Mouse (Mus musculus) liver, embryonic 15.5 days (tissue): ENCODE measurements at regions not wholly inside any gene's neighbourhood (a gene's known extent, or its start where the extent isn't known, plus 50 kb on each side); places are given as distances from the start of the nearest gene placed in this dataset.
"Not testable (repeated sequence)": the region's sequence is repeated elsewhere in the genome, so short reads cannot be mapped to it uniquely, and the experiment has no call there.

ENCODE experiments used
- ATAC-seq: fragments of 200-750 bp; cut with Nextera tagmentation; 2 replicates; pipeline ENCODE4 v1.8.0; 2017; ENCODE audit warnings: moderate number of reproducible peaks, mild to moderate bottlenecking, moderate library complexity; ENCODE audit not compliant: insufficient read depth
- H3K27ac ChIP-seq: fragments of 300-500 bp; sonication (generic); replicated peaks from 2 replicates; pipeline ENCODE4 v1.5.1; 2015; ENCODE audit warnings: mild to moderate bottlenecking, inconsistent platforms
- H3K27me3 ChIP-seq: fragments of 300-500 bp; sonication (generic); 2 replicates; pipeline ENCODE4 v1.6.1; 2015; ENCODE audit warnings: mild to moderate bottlenecking, inconsistent platforms
- H3K36me3 ChIP-seq: fragments of 300-500 bp; sonication (generic); replicated peaks from 2 replicates; pipeline ENCODE4 v1.6.1; 2015; ENCODE audit warnings: moderate library complexity, mild to moderate bottlenecking, inconsistent platforms
- H3K4me1 ChIP-seq: fragments of 300-500 bp; sonication (generic); replicated peaks from 2 replicates; pipeline ENCODE4 v1.6.1; 2015; ENCODE audit warnings: inconsistent platforms
- H3K4me2 ChIP-seq: fragments of 300-500 bp; sonication (generic); 2 replicates; pipeline ENCODE4 v1.6.1; 2015; ENCODE audit warnings: moderate library complexity, mild to moderate bottlenecking, inconsistent platforms
- H3K4me3 ChIP-seq: fragments of 300-500 bp; sonication (generic); replicated peaks from 2 replicates; pipeline ENCODE4 v1.5.1; 2015; ENCODE audit warnings: mild to moderate bottlenecking, inconsistent platforms
- H3K9ac ChIP-seq: fragments of 300-500 bp; sonication (generic); 2 replicates; pipeline ENCODE4 v1.6.1; 2015; ENCODE audit warnings: moderate library complexity, mild to moderate bottlenecking, inconsistent platforms
- H3K9me3 ChIP-seq: fragments of 300-500 bp; sonication (generic); replicated peaks from 2 replicates; pipeline ENCODE4 v1.6.1; 2016; ENCODE audit warnings: inconsistent platforms
- WGBS: fragments of 180-500 bp; shearing (Covaris S2); methylation state at CpG from one replicate; pipeline ENCODE4 v1.1.7; 2015; ENCODE audit warnings: mixed read lengths; ENCODE audit not compliant: insufficient replicate concordance; 5-methylcytosine and 5-hydroxymethylcytosine counted together

DNA sequence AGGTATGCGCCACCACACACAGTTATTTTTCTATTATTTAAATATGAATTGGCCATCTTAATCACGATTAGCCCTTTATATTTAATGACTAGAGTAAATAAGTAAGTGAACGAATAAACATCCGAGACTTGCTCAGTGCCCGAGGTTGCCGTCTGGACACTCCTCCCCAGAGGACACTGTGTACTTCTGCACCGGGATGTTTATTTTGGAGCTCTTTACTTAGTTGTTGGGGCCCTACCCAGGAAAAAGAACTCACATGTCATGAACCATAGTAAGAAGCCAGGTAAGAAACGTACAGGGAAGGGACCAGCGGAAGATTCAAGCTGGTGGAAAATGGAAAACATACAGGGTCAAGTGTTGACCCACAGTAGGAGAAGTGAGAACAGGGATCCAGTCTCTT lies 89.0 kb downstream of the Akr1d1 start:
- Histone ChIP-seq H3K27me3 (no peaks in the 10 kb centered on the region), H3K4me3 (no peak overlapping the region), H3K36me3 (no peaks in the 10 kb centered on the region), H3K4me2 (no peak overlapping the region), H3K27ac (no peak overlapping the region), H3K4me1 (peaks cover 5% of the 10 kb centered on the region), H3K9ac (no peak overlapping the region), H3K9me3 (no peaks in the 10 kb centered on the region)
- WGBS = 70% methylated on average over 9 of the region's 9 CpGs
- ATAC-seq = no peak

DNA sequence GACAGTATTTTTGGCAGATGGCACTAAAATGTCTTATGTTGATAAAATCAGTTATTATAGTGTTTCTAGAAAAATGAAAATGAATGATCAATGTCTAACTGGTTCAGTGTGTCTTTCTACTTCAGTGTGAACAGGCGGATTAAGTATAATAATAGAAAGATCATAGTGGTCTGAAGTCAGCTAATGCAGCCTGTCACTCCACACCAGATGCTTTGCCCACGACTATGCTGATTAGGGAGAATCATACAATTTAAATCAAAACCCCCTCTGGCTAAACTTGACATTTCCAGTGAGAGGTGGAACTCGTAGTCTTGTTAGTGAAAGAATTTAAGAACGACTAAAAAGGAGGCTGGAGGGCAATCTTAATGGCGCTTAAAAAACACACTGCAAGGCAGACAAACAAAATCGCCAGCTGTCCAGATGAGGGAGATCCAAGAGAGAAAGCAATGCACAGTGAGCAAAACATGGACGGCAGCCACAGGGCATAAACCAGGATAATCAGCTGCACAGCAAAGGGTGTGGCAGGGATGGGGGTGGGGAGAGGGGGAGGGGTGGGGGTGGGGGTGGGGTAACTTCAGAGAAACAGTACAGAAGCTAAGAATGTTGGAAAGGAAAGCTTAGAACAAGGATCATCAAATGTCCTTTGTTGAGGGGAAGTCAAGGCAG lies 91.5 kb downstream of the Akr1d1 start:
- Histone ChIP-seq H3K27me3 (no peaks in the 10 kb centered on the region), H3K4me2 (no peak overlapping the region), H3K27ac (no peak overlapping the region), H3K9me3 (no peaks in the 10 kb centered on the region), H3K36me3 (no peaks in the 10 kb centered on the region), H3K4me3 (no peak overlapping the region), H3K9ac (no peak overlapping the region), H3K4me1 (peaks cover 5% of the 10 kb centered on the region)
- 49% methylated on average over 7 of the region's 7 CpGs for WGBS
- ATAC-seq = no peak

DNA sequence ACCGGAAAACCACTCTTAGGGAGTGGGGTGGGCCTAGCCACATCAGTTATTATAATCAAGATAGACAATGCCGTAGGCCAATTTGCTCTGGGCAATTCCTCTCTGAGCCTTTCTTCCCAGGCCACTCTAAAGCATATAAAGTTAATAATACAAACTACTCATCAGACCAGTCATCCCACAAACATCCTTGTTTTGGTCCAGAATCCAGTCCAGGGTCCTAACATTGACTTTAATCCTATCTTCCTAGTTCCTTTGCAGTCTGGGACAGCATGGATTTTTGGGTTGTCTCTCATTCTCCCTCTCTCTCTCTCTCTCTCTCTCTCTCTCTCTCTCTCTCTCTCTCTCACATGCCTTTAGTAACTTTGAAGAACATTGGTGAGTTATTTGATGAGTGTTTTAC lies 92.3 kb downstream of the Akr1d1 start:
- 37% methylated on average over 2 of the region's 2 CpGs for WGBS
- H3K4me2 ChIP-seq = no peak overlapping the region
- H3K4me3 ChIP-seq = no peak overlapping the region
- no peak for ATAC-seq
- H3K4me1 ChIP-seq = peaks cover 5% of the 10 kb centered on the region
- no peak overlapping the region for H3K27ac ChIP-seq
- H3K9ac ChIP-seq = no peak overlapping the region
- H3K27me3 ChIP-seq = no peaks in the 10 kb centered on the region
- no peaks in the 10 kb centered on the region for H3K9me3 ChIP-seq
- no peaks in the 10 kb centered on the region for H3K36me3 ChIP-seq

DNA sequence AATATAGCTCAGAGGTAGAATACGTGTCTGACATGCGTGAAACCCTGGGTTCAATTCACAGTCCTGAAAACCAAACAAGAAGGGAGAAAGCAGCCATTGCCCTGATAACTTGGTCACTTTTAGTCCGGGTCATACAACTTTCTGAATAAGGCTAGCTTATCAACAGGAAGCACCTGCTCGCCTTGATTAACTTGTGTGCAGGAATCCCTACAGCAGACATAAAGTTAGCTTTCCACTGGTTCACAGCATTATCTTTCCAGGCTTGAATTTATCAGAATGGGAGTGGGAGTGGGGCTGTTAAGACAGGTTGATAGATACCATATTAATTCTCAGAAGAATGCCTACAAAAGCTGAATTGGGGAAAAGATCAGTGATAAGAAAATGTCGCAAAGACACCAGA lies 97.2 kb downstream of the Akr1d1 start:
- ATAC-seq = peak; percentile 40; the same call in 1 of the 2 replicates
- Histone ChIP-seq H3K36me3 (no peaks in the 10 kb centered on the region), H3K27ac (no peak overlapping the region), H3K27me3 (no peaks in the 10 kb centered on the region), H3K9me3 (no peaks in the 10 kb centered on the region), H3K4me2 (no peak overlapping the region), H3K9ac (no peak overlapping the region), H3K4me3 (no peak overlapping the region), H3K4me1 (no peaks in the 10 kb centered on the region)
- 16% methylated on average over 5 of the region's 5 CpGs for WGBS

DNA sequence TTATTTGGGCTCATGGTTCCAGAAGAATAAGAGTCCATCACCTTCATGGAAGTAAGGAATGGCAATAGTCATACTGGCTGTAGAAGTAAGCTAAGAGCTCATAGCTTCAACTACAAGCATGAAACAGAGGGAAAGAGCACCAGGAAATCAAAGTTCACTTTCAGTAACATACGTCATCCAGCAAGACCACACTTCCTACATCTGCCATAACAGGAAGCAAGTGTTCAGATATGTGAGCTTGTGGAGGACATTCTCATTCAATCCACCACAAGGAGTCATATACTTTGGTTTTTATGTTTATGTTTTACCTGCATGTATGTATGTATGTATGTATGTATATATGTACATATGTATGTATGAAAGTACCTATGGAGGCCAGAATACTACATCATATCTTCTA lies 104.0 kb downstream of the Akr1d1 start:
- Histone ChIP-seq H3K27ac (no peak overlapping the region), H3K4me1 (no peaks in the 10 kb centered on the region), H3K4me2 (no peak overlapping the region), H3K9me3 (no peaks in the 10 kb centered on the region), H3K9ac (no peak overlapping the region), H3K36me3 (no peaks in the 10 kb centered on the region), H3K4me3 (no peak overlapping the region), H3K27me3 (no peaks in the 10 kb centered on the region)
- 33% methylated on average over 1 of the region's 1 CpGs for WGBS
- ATAC-seq = no peak

DNA sequence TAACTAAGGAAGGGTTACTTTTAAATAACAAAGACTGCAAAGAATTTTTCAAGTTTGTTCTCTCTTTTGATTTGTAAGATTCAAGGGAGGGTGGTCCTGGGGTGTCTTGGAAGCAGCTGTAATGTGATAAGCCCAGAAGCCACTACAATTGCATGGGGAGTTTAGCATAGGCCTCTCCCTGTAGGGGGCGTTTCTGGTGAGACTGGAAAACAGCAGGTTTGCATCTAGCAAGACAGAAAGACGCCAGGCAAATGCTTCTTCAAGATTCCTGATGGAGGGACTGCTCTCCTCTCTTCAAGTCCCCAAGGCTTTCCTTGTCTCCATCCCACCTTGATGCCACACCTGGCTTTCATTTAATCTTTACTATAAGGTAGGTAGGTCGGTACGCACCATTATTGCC lies 112.1 kb downstream of the Akr1d1 start:
- Histone ChIP-seq H3K9ac (no peak overlapping the region), H3K9me3 (no peaks in the 10 kb centered on the region), H3K4me3 (no peak overlapping the region), H3K36me3 (no peaks in the 10 kb centered on the region), H3K4me1 (no peaks in the 10 kb centered on the region), H3K27ac (no peak overlapping the region), H3K27me3 (no peaks in the 10 kb centered on the region), H3K4me2 (no peak overlapping the region)
- ATAC-seq = no peak
- 41% methylated on average over 4 of the region's 4 CpGs for WGBS

DNA sequence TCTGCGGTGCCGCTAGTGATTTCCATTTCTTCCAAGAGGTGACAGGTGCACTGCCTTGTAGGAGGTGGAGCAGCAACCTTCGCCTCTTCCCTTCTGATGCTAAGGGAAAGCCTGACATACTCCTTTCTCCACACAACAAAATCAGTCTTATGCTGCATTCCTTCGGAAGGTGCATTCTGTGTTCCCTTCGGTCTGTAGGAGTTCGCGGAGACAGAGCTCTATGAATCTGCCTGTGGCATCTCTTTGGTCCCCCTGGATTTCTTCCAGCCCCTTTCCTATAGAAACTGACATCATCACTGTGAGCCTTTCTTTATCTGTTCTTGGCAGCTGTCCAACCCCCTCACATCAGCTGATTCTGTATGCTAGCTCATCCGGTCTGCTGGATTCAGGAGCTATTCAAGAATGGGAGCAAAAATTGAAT lies 112.7 kb downstream of the Akr1d1 start:
- no peak overlapping the region for H3K4me3 ChIP-seq
- no peaks in the 10 kb centered on the region for H3K27me3 ChIP-seq
- WGBS = 55% methylated on average over 8 of the region's 8 CpGs
- H3K9me3 ChIP-seq = no peaks in the 10 kb centered on the region
- no peak overlapping the region for H3K9ac ChIP-seq
- no peak for ATAC-seq
- H3K4me1 ChIP-seq = no peaks in the 10 kb centered on the region
- no peak overlapping the region for H3K27ac ChIP-seq
- no peaks in the 10 kb centered on the region for H3K36me3 ChIP-seq
- no peak overlapping the region for H3K4me2 ChIP-seq

DNA sequence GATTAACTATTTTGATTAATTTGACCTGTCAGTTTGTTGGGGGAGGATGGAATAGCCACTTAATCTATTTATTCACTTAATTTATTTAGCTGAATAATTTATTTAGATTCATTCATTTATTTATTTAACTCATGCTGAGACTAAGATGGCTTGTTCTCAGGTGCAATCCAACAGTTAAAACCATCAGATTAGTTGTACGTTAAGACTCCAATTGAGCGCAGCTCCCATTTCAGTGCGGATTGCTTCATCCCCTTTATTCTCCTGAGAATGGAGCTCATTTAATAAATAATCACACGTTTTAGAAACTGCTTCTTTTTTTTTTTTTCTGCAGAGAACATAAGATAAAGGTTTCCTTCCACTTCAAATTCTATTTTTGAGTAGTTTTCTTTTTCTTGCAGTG lies 113.2 kb downstream of the Akr1d1 start:
- ATAC-seq = no peak
- Histone ChIP-seq H3K9ac (no peak overlapping the region), H3K27ac (no peak overlapping the region), H3K36me3 (no peaks in the 10 kb centered on the region), H3K27me3 (no peaks in the 10 kb centered on the region), H3K4me2 (no peak overlapping the region), H3K4me3 (no peak overlapping the region), H3K4me1 (no peaks in the 10 kb centered on the region), H3K9me3 (no peaks in the 10 kb centered on the region)
- 62% methylated on average over 4 of the region's 4 CpGs for WGBS

DNA sequence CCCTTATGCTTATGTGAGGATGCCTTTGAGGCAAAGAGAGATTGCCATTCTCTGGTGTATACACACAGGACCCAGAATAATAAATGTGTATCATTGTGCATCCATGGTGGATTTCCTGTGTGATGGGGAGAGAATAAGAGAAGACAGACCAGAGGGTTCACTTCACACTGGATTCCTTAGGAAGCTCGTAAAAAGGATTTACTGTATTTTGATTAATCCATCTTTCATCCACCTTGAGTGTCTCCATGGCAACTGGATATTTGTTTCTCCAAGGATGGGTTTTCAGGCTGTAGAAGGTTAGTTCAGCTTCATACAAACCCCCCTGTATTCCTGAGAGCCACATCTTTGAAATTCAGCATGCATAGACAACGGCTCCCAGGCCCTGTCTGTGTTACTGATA lies 113.7 kb downstream of the Akr1d1 start:
- H3K4me2 ChIP-seq = no peak overlapping the region
- no peaks in the 10 kb centered on the region for H3K27me3 ChIP-seq
- H3K9me3 ChIP-seq = no peaks in the 10 kb centered on the region
- 62% methylated on average over 2 of the region's 2 CpGs for WGBS
- H3K36me3 ChIP-seq = no peaks in the 10 kb centered on the region
- no peak overlapping the region for H3K4me3 ChIP-seq
- H3K4me1 ChIP-seq = no peaks in the 10 kb centered on the region
- no peak for ATAC-seq
- no peak overlapping the region for H3K27ac ChIP-seq
- no peak overlapping the region for H3K9ac ChIP-seq

DNA sequence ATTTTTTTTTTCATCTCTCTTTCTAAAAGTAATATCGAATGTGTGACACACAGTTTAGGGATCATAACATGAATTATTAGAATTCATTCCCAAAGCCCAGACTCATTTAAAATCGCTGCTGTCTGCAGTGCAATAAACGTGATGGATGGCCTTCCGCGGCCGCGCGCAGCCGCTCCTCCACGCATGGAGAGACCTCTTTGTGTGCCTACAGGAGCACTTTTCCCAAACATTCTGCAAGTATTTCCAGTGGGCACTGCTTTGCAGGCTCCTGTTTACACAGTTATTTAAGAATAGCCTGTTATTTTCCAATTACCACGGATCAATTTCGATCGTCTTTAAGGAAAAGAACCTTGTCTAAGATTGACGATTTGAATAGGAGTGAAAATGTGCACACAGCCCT lies 115.6 kb downstream of the Akr1d1 start:
- H3K9ac ChIP-seq = no peak overlapping the region
- no peaks in the 10 kb centered on the region for H3K36me3 ChIP-seq
- no peaks in the 10 kb centered on the region for H3K4me1 ChIP-seq
- H3K4me2 ChIP-seq = no peak overlapping the region
- H3K27ac ChIP-seq = no peak overlapping the region
- no peaks in the 10 kb centered on the region for H3K27me3 ChIP-seq
- H3K9me3 ChIP-seq = no peaks in the 10 kb centered on the region
- WGBS = 78% methylated on average over 14 of the region's 14 CpGs
- H3K4me3 ChIP-seq = no peak overlapping the region
- no peak for ATAC-seq

DNA sequence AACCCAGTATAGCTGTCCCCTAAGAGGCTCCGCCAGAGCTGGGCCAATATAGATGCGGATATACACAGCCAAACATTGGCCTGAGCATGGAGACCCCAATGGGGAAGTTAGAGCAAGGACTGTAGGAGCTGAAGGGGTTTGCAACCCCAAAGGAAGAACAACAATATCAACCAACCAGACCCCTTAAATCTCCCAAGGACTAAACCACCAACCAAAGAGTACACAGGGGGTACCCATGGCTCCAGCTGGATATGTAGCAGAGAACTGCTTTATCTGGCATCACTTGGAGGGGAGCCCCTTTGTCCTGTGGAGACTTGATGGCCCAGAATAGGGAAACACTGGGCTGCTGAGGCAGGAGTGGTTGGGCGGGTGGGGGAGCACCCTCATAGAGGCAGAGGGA lies 127.3 kb downstream of the Akr1d1 start:
- H3K4me3 ChIP-seq, H3K36me3 ChIP-seq, H3K4me1 ChIP-seq, ATAC-seq, H3K27ac ChIP-seq, H3K4me2 ChIP-seq, H3K27me3 ChIP-seq, H3K9me3 ChIP-seq, H3K9ac ChIP-seq: not testable (repeated sequence)
- 76% methylated on average over 3 of the region's 3 CpGs for WGBS

DNA sequence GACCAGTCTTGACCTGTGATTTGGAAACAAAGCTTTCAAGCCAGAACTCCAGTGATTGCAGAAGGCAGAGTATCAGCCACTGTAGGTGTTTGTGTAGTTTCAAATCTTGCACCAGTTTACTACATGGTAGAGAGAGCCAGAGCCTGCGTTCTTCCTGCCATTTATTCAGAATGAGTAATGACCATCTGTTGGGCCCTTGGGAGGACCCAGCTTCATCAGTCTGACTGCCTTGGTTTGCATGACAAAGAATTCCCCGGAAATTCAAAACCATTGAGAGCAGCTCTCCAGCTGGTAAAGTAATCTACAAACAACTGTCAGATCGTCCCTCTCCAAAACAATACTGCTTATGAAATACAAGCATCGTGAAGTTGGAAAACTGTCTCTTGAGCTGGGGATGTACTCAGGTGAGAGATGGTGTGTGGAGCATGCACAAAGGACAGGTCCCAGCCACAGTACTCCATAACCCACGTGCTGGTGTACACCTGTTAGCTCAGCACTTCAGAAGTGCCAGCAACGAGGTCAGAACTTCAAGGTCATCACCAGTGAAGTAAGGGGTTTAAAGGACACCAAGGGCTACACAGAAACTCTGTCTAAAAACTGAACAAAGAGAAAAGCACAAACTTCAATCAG lies 128.2 kb downstream of the Akr1d1 start:
- WGBS = 42% methylated on average over 6 of the region's 6 CpGs
- H3K9me3 ChIP-seq = no peaks in the 10 kb centered on the region
- no peak overlapping the region for H3K4me2 ChIP-seq
- H3K4me3 ChIP-seq = no peak overlapping the region
- no peak overlapping the region for H3K27ac ChIP-seq
- no peak overlapping the region for H3K9ac ChIP-seq
- H3K27me3 ChIP-seq = no peaks in the 10 kb centered on the region
- ATAC-seq = no peak
- H3K36me3 ChIP-seq = no peaks in the 10 kb centered on the region
- H3K4me1 ChIP-seq = no peaks in the 10 kb centered on the region
